Mouse (Mus musculus) neural tube, embryonic 12.5 days (tissue): ENCODE measurements around the gene Baz2a. TPM values are rescaled to one million over a fixed set of nuclear protein-coding genes. Genes with fewer than 3 reads are reported as not detected.

Experiments used
- ATAC-seq: fragments of 200-750 bp; cut with Nextera tagmentation; 2 replicates; pipeline ENCODE4 v1.8.0; 2017; ENCODE audit warnings: low read depth, mild to moderate bottlenecking, moderate TSS enrichment, moderate library complexity; ENCODE audit not compliant: low FRiP score
- H3K27ac ChIP-seq: fragments of 300-500 bp; sonication (generic); 2 replicates; pipeline ENCODE4 v1.5.1; 2016
- H3K27me3 ChIP-seq: fragments of 300-500 bp; sonication (generic); replicated peaks from 2 replicates; pipeline ENCODE4 v1.6.1; 2016; ENCODE audit warnings: mild to moderate bottlenecking
- H3K36me3 ChIP-seq: fragments of 300-500 bp; sonication (generic); 2 replicates; pipeline ENCODE4 v1.6.1; 2016; ENCODE audit warnings: mild to moderate bottlenecking
- H3K4me1 ChIP-seq: fragments of 300-500 bp; sonication (generic); 2 replicates; pipeline ENCODE4 v1.6.1; 2016
- H3K4me2 ChIP-seq: fragments of 300-500 bp; sonication (generic); replicated peaks from 2 replicates; pipeline ENCODE4 v1.6.1; 2016; ENCODE audit warnings: mild to moderate bottlenecking
- H3K4me3 ChIP-seq: fragments of 300-500 bp; sonication (generic); 2 replicates; pipeline ENCODE4 v1.5.1; 2016
- H3K9ac ChIP-seq: fragments of 300-500 bp; sonication (generic); 2 replicates; pipeline ENCODE4 v1.6.1; 2016; ENCODE audit warnings: mild to moderate bottlenecking
- H3K9me3 ChIP-seq: fragments of 300-500 bp; sonication (generic); 2 replicates; pipeline ENCODE4 v1.6.1; 2016; ENCODE audit warnings: mild to moderate bottlenecking
- WGBS: fragments of 180-500 bp; shearing (Covaris S2); methylation state at CpG from one replicate; pipeline ENCODE4 v1.1.7; 2016; 5-methylcytosine and 5-hydroxymethylcytosine counted together
- polyA plus RNA-seq: library from polyadenylated mRNA; unstranded; fragments of >200 nt; fragmentation: Nextera tagmentation; extraction: Ambion mirVana; gene quantifications from 2 replicates; pipeline ENCODE4 v1.2.1, GENCODE M21; 2016

Baz2a gene
- polyA plus RNA-seq, 1 experiment from 2014 or later, result 12.2 TPM

DNA sequence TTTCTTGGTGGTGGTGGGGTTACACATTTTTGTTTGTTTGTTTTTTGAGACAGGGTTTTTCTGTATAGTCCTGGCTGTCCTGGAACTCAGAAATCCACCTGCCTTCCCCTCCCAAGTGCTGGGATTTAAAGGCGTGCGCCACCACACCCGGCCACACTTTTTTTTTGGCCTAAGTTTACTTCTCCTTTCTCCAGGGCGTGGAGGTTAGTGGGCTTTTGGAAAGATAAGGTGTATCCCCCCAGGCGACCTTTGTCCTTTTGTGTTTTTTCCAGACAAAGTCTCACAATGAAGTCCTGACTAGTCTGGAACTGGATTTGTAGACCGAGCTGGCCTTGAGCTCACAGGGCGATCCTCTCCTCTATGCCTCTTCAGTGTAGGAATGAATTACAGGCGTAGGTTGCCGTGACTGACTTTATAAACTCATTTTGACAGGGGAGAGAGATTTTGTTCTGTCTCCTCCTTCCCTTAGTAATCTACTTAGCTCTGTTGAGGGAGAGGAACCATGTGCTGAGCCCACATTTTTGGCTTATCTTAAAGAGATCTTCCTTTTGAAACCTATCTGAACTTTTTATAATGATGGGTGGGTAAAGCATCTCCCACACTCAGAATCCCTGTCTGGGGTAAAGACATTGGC lies 3.7 kb downstream of the Baz2a start:
- Histone ChIP-seq H3K9me3 (no peaks in the 10 kb centered on the region), H3K36me3 (peaks cover 3% of the 10 kb centered on the region; the same call in 1 of the 2 replicates), H3K4me1 (peaks cover 45% of the 10 kb centered on the region), H3K9ac (no peak overlapping the region; the same call in 1 of the 2 replicates), H3K4me3 (no peak overlapping the region; the same call in 1 of the 2 replicates), H3K4me2 (peak overlapping the region; percentile 93), H3K27me3 (no peaks in the 10 kb centered on the region), H3K27ac (no peak overlapping the region)
- 29% methylated on average over 9 of the region's 9 CpGs for WGBS
- ATAC-seq, result no peak

DNA sequence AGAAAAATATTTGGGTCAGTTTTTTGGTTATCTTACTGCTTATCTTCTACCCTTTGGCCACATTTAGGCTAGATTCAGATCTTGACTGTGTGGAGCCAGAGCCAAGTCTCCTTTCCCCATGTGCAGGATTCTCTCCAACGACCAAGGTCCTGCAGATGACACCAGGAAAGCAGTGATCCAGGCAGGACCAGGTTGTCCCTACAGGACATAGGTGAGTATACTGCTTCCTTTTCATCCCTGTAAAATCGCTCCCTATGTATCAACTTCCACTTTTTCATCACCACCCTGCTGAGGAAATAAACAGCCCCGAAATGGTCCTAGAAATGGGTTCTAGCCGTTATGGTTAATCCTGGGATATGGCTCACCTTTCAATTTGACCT lies 4.9 kb downstream of the Baz2a start:
- H3K9me3 ChIP-seq, result no peaks in the 10 kb centered on the region
- no peaks in the 10 kb centered on the region for H3K36me3 ChIP-seq
- peak overlapping the region; percentile 73; the same call in 1 of the 2 replicates for H3K4me2 ChIP-seq
- H3K9ac ChIP-seq, result 0 out of 2 replicates have a peak overlapping the region, but pooled peaks have one; percentile 89
- H3K4me3 ChIP-seq, result peak overlapping the region; percentile 94
- no peaks in the 10 kb centered on the region for H3K27me3 ChIP-seq
- 0 out of 2 replicates have a peak, but pooled peaks have one; percentile 1 for ATAC-seq
- H3K27ac ChIP-seq, result no peak overlapping the region
- WGBS, result 21% methylated on average over 4 of the region's 4 CpGs
- H3K4me1 ChIP-seq, result peaks cover 39% of the 10 kb centered on the region

DNA sequence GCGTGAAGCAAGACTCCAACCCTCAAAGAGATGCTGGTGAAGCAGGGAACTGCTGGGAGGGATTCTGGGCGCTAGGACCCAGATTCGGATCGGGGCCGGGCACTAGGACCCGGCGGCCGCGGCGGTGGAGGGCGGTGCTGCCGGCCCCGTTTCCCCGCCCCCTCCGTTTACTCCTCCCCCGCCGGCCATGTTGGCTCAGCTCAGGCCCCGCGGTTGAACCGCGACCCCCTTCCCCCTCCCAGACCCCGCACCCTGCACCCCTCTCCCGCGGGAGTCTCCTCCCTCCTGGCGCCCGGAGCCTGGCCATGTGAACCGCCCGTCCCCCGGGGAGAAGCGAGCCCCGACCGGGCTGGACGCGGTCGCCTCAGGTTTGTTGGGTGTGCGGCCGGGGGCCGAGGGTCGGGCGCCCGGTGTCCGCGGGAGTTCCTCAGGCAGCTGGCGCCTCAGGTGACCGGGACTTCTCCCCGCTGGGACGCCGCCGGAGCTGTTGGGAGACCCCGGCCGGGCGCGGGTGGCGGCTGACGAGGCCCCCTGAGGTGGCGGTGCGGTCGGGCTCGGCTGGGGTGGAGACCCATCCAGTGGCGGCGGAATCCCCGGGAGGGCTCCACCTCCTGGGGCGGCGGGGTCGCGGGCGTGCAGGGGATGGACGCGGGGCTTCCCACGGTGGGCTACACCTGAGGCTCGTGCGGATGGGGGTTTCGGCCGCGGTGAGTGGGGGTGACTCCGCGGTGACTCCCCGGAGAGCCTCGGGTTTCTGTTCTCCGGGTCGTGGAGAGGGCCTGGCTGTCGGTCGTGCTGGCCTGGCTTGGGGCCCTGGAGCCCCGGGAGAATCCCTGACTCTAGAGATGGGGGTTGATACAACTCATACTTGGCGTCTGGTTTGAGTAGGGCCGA lies 5.6 kb downstream of the Baz2a start:
- no peaks in the 10 kb centered on the region for H3K27me3 ChIP-seq
- peak; percentile 75 for ATAC-seq
- H3K4me1 ChIP-seq, result peaks cover 33% of the 10 kb centered on the region
- WGBS, result under 1% methylated on average over 86 of the region's 86 CpGs
- H3K4me3 ChIP-seq, result peak overlapping the region; percentile 94
- no peaks in the 10 kb centered on the region for H3K9me3 ChIP-seq
- peak overlapping the region; percentile 73 for H3K4me2 ChIP-seq
- no peaks in the 10 kb centered on the region for H3K36me3 ChIP-seq
- H3K27ac ChIP-seq, result peak overlapping the region; percentile 62; the same call in 1 of the 2 replicates
- peak overlapping the region; percentile 89 for H3K9ac ChIP-seq

- Histone ChIP-seq H3K4me2 (peak overlapping the region; percentile 73), H3K27me3 (no peaks in the 10 kb centered on the region), H3K9ac (peak overlapping the region; percentile 89), H3K36me3 (no peaks in the 10 kb centered on the region), H3K4me3 (peak overlapping the region; percentile 94), H3K27ac (peak overlapping the region; percentile 62; the same call in 1 of the 2 replicates), H3K4me1 (peaks cover 29% of the 10 kb centered on the region), H3K9me3 (no peaks in the 10 kb centered on the region)
- WGBS, result under 1% methylated on average over 13 of the region's 13 CpGs
- ATAC-seq, result no peak
Observed at GRCm38 (mm10) chr10:128097587-128097971, 6.2 kb downstream of the Baz2a start.

DNA sequence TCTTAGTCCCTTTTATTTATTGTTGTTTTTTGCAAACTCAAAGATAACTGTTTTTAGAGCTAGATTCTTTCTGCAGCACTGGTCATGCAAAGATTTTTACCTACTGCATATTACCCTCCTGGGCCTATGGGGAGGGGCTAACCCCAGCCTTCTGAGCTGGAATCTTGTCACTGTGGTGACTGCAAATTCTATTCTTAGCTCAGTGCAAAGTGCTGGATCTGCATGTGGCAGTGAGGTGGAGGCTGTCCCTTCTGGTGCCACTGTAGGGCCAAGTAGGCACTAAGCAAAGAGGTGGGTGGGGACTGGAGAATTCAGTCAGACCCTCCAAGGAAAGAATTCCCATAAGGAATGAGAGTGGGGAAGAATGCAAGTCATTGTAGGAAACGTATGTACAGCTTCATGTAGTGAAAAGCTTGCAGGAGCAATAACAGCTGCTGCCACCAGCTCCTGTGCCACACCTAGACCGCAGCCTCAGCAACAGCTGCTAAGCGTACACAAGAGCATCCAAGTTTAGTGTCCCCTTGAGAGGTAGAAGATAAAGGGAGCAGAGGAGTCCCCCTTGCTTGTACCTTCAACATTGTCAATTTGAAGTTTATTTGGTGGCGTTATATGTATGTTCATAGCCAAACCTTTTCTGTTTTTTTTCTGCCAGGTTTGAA lies 18.9 kb downstream of the Baz2a start:
- H3K36me3 ChIP-seq, result peaks cover 51% of the 10 kb centered on the region
- no peak for ATAC-seq
- no peak overlapping the region for H3K9ac ChIP-seq
- no peaks in the 10 kb centered on the region for H3K9me3 ChIP-seq
- H3K27me3 ChIP-seq, result no peaks in the 10 kb centered on the region
- no peaks in the 10 kb centered on the region for H3K4me1 ChIP-seq
- WGBS, result 87% methylated on average over 4 of the region's 4 CpGs
- H3K4me2 ChIP-seq, result no peak overlapping the region
- H3K27ac ChIP-seq, result no peak overlapping the region
- H3K4me3 ChIP-seq, result no peak overlapping the region

- H3K4me1 ChIP-seq, result no peaks in the 10 kb centered on the region
- H3K27ac ChIP-seq, result no peak overlapping the region
- no peak overlapping the region for H3K4me2 ChIP-seq
- no peak overlapping the region for H3K4me3 ChIP-seq
- ATAC-seq, result no peak
- H3K27me3 ChIP-seq, result no peaks in the 10 kb centered on the region
- H3K36me3 ChIP-seq, result peaks cover 61% of the 10 kb centered on the region
- no peaks in the 10 kb centered on the region for H3K9me3 ChIP-seq
- H3K9ac ChIP-seq, result no peak overlapping the region
Observed at GRCm38 (mm10) chr10:128111227-128111626, 19.9 kb downstream of the Baz2a start.

DNA sequence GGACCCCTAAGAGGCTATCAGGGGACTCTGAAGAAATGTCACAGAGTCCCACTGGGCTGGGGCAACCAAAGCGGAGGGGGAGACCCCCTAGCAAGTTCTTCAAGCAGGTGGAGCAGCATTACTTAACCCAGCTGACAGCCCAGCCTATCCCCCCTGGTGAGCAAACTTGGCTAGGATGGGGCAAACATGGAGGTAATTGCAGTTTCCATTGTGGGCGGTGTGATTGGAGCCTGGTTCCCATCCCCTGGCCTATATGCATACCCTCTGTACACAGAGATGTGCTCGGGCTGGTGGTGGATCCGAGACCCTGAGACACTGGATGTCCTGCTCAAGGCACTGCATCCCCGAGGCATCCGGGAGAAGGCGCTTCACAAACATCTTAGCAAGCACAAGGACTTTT lies 32.5 kb downstream of the Baz2a start:
- 95% methylated on average over 7 of the region's 7 CpGs for WGBS
- H3K36me3 ChIP-seq, result peaks cover 96% of the 10 kb centered on the region
- ATAC-seq, result no peak

DNA sequence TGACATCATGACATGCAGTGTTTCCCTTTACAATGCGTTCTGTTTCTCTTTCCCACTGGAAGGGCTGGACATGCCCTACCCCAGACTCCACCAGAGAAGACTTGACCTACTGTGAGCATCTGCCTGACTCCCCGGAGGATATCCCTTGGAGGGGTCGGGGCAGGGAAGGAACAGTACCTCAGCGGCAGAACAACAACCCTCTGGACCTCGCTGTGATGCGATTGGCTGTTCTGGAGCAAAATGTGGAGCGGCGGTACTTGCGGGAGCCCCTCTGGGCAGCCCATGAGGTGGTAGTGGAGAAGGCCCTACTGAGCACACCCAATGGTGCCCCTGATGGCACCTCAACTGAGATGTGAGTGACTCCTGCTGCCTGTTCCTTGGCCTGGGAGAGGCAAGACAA lies 33.5 kb downstream of the Baz2a start:
- H3K4me1 ChIP-seq, result no peaks in the 10 kb centered on the region
- no peak overlapping the region for H3K4me3 ChIP-seq
- H3K27me3 ChIP-seq, result no peaks in the 10 kb centered on the region
- WGBS, result 94% methylated on average over 9 of the region's 9 CpGs
- no peaks in the 10 kb centered on the region for H3K9me3 ChIP-seq
- H3K4me2 ChIP-seq, result no peak overlapping the region
- peaks cover 93% of the 10 kb centered on the region for H3K36me3 ChIP-seq
- H3K9ac ChIP-seq, result no peak overlapping the region
- H3K27ac ChIP-seq, result no peak overlapping the region
- no peak for ATAC-seq

More for the DNA sequence above, 32.5 kb downstream of the Baz2a start:
- H3K4me1 ChIP-seq, result no peaks in the 10 kb centered on the region
- H3K9me3 ChIP-seq, result no peaks in the 10 kb centered on the region
- H3K4me3 ChIP-seq, result no peak overlapping the region
- no peaks in the 10 kb centered on the region for H3K27me3 ChIP-seq
- no peak overlapping the region for H3K27ac ChIP-seq
- H3K4me2 ChIP-seq, result no peak overlapping the region
- H3K9ac ChIP-seq, result no peak overlapping the region

DNA sequence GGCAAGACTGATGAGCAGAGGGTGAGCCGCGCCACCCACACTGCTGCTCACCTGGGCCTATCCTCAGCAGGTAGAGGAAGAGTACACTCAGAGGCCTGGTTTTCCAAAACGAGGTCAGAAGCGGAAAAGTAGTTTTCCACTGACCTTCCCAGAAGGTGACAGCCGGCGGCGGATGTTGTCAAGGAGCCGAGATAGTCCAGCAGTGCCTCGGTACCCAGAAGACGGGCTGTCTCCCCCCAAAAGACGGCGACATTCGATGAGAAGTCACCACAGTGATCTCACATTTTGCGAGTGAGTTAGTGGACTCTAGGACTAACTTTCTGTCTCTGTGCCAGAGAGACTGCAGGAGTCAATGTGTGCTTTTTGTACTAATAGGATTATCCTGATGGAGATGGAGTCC lies 34.6 kb downstream of the Baz2a start:
- Histone ChIP-seq H3K27ac (no peak overlapping the region), H3K4me3 (no peak overlapping the region), H3K27me3 (no peaks in the 10 kb centered on the region), H3K4me1 (no peaks in the 10 kb centered on the region), H3K9ac (no peak overlapping the region), H3K36me3 (peaks cover 93% of the 10 kb centered on the region), H3K4me2 (no peak overlapping the region), H3K9me3 (no peaks in the 10 kb centered on the region)
- ATAC-seq, result no peak
- WGBS, result 96% methylated on average over 14 of the region's 14 CpGs

GRCm38 (mm10) chr10:128127497-128127896 lies 36.1 kb downstream of the Baz2a start:
- Histone ChIP-seq H3K9me3 (no peaks in the 10 kb centered on the region), H3K9ac (no peak overlapping the region), H3K27me3 (no peaks in the 10 kb centered on the region), H3K27ac (no peak overlapping the region), H3K4me3 (no peak overlapping the region), H3K4me1 (no peaks in the 10 kb centered on the region), H3K4me2 (no peak overlapping the region), H3K36me3 (peaks cover 78% of the 10 kb centered on the region)
- ATAC-seq, result no peak
- 61% methylated on average over 5 of the region's 5 CpGs for WGBS

DNA sequence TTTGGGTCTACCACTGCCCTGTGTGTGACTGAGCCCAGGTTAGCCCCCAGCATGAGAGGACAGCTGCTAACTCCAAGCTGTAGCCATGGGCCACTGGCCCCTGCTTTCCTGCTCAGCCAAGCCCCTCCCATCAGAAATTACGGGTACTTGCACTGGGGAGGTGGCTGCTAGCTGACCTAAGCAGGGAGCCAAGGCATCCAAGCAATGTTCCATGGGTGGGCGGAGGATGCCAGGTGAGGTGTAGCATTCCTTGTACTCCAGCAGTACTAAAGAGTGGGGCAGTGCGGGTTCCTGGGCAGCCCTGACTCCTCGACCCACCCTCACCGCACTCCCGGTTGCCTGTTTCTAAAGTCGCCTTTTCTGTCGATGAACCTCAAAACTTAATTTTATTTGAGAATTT lies 36.8 kb downstream of the Baz2a start:
- WGBS, result 87% methylated on average over 8 of the region's 8 CpGs
- no peak overlapping the region for H3K4me3 ChIP-seq
- no peak overlapping the region for H3K27ac ChIP-seq
- no peak overlapping the region for H3K4me2 ChIP-seq
- H3K9ac ChIP-seq, result no peak overlapping the region
- H3K9me3 ChIP-seq, result no peaks in the 10 kb centered on the region
- H3K36me3 ChIP-seq, result peaks cover 71% of the 10 kb centered on the region
- no peaks in the 10 kb centered on the region for H3K4me1 ChIP-seq
- no peak for ATAC-seq
- no peaks in the 10 kb centered on the region for H3K27me3 ChIP-seq

DNA sequence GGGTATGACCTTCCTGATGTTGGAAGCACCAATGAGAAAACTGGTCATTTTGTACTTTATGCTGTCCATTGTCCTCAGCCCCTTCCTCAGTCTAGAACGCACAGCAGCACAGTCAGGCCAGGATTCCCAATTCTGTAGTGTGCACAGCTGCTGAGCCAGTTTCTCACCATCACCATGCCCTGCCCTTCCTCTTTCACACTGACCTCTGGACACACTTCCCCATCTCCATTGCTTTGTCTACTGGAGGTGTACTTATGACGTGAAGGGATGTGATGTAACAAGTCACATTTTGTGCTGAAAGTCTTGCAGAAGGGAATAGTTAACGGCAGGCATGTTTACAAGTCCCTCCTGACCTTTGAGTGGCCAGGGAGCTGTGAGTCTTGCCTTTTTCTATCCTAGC lies 39.9 kb downstream of the Baz2a start:
- Histone ChIP-seq H3K27me3 (no peaks in the 10 kb centered on the region), H3K36me3 (peaks cover 40% of the 10 kb centered on the region), H3K9me3 (no peaks in the 10 kb centered on the region), H3K9ac (no peak overlapping the region), H3K4me3 (no peak overlapping the region), H3K4me1 (no peaks in the 10 kb centered on the region), H3K27ac (no peak overlapping the region), H3K4me2 (no peak overlapping the region)
- 85% methylated on average over 3 of the region's 3 CpGs for WGBS
- no peak for ATAC-seq
